Mouse (Mus musculus) kidney, postnatal 0 days (tissue): ENCODE results near the gene Elmo1. TPM values are rescaled to one million over a fixed set of nuclear protein-coding genes. Genes with fewer than 3 reads are reported as not detected.
"Not testable (repeated sequence)": the region's sequence is repeated elsewhere in the genome, so short reads cannot be mapped to it uniquely, and the experiment has no call there.

Experiments
- ATAC-seq: fragments of 200-750 bp; cut with Nextera tagmentation; replicated peaks from 2 replicates; pipeline ENCODE4 v1.8.0; 2017; ENCODE audit warnings: low read depth, moderate number of reproducible peaks, moderate TSS enrichment, moderate library complexity; ENCODE audit not compliant: low FRiP score
- DNase-seq: peaks from one replicate; pipeline ENCODE4 v3.0.0-alpha.2; 2016; ENCODE audit warnings: low spot score
- H3K27ac ChIP-seq: fragments of 300-500 bp; sonication (generic); 2 replicates; pipeline ENCODE4 v1.5.1; 2014; ENCODE audit warnings: mild to moderate bottlenecking
- H3K27me3 ChIP-seq: fragments of 300-500 bp; sonication (generic); 2 replicates; pipeline ENCODE4 v1.6.1; 2014; ENCODE audit warnings: low read length, mixed read lengths; ENCODE audit not compliant: insufficient read depth
- H3K36me3 ChIP-seq: fragments of 300-500 bp; sonication (generic); 2 replicates; pipeline ENCODE4 v1.6.1; 2014; ENCODE audit warnings: low read length, mixed read lengths; ENCODE audit not compliant: insufficient read depth
- H3K4me1 ChIP-seq: fragments of 300-500 bp; sonication (generic); replicated peaks from 2 replicates; pipeline ENCODE4 v1.6.1; 2014; ENCODE audit warnings: antibody characterized with exemption, low read length, mixed read lengths; ENCODE audit not compliant: insufficient read depth
- H3K4me2 ChIP-seq: fragments of 300-500 bp; sonication (generic); 2 replicates; pipeline ENCODE4 v1.6.1; 2014; ENCODE audit warnings: mild to moderate bottlenecking, low read length, moderate library complexity, mixed read lengths
- H3K4me3 ChIP-seq: fragments of 300-500 bp; sonication (generic); replicated peaks from 2 replicates; pipeline ENCODE4 v1.5.1; 2014; ENCODE audit warnings: low read depth, low read length
- H3K9ac ChIP-seq: fragments of 300-500 bp; sonication (generic); 2 replicates; pipeline ENCODE4 v1.6.1; 2014; ENCODE audit warnings: low read depth, low read length
- H3K9me3 ChIP-seq: fragments of 300-500 bp; sonication (generic); replicated peaks from 2 replicates; pipeline ENCODE4 v1.6.1; 2016; ENCODE audit warnings: low read length, inconsistent platforms, mixed read lengths
- CTCF ChIP-seq: IDR thresholded peaks from 2 replicates; pipeline ENCODE4 v1.5.1; 2016; ENCODE audit warnings: antibody characterized with exemption, low read depth, mild to moderate bottlenecking, moderate library complexity
- WGBS: fragments of 180-500 bp; shearing (Covaris S2); extraction: QIAGEN DNeasy Blood & Tissue Kit; methylation state at CpG from one replicate; pipeline ENCODE4 v1.1.7; 2014; 5-methylcytosine and 5-hydroxymethylcytosine counted together
- polyA plus RNA-seq: library from polyadenylated mRNA; unstranded; fragments of >200 nt; fragmentation: Nextera tagmentation; extraction: Ambion mirVana; gene quantifications from 2 replicates; pipeline ENCODE4 v1.2.1, GENCODE M21; 2015

Elmo1 gene
- polyA plus RNA-seq, 1 experiment from 2014 or later: 5.1 TPM

GRCm38 (mm10) chr13:20627796-20628195 is 537.4 kb downstream of the Elmo1 start:
- Histone ChIP-seq H3K4me2 (no peak overlapping the region), H3K9ac (no peak overlapping the region), H3K4me3 (no peak overlapping the region), H3K9me3 (no peaks in the 10 kb centered on the region), H3K36me3 (no peaks in the 10 kb centered on the region), H3K27ac (no peak overlapping the region), H3K4me1 (no peaks in the 10 kb centered on the region), H3K27me3 (no peaks in the 10 kb centered on the region)
- WGBS: 90% methylated on average over 6 of the region's 6 CpGs
- ATAC-seq: no peak
- no peak for TF ChIP-seq CTCF
- no peak for DNase-seq

DNA sequence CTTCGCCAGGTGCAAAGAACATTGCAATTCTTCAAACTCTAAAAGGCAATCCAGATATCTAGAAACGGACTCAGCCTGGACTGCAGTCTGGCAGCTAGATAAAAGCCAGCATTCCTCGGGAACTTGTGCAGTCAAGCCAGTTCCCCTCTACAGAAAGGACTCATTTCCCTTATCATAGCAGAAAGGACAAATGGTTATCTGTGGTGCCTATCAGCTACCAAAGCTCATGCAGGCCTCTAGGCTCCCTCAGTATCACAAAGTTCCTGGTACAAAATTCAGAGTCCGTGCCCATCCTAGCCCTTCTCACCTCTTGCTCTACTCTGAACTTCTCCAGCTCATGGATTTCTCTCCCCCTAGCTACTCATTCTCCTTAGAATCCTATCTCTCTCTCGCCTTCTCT is 542.1 kb downstream of the Elmo1 start:
- Histone ChIP-seq H3K4me2 (no peak overlapping the region), H3K4me3 (no peak overlapping the region), H3K36me3 (no peaks in the 10 kb centered on the region), H3K9me3 (no peaks in the 10 kb centered on the region), H3K9ac (no peak overlapping the region), H3K27ac (no peak overlapping the region), H3K27me3 (no peaks in the 10 kb centered on the region), H3K4me1 (no peaks in the 10 kb centered on the region)
- DNase-seq (no peak), ATAC-seq (no peak)
- no peak for TF ChIP-seq CTCF
- WGBS: 69% methylated on average over 5 of the region's 5 CpGs

DNA sequence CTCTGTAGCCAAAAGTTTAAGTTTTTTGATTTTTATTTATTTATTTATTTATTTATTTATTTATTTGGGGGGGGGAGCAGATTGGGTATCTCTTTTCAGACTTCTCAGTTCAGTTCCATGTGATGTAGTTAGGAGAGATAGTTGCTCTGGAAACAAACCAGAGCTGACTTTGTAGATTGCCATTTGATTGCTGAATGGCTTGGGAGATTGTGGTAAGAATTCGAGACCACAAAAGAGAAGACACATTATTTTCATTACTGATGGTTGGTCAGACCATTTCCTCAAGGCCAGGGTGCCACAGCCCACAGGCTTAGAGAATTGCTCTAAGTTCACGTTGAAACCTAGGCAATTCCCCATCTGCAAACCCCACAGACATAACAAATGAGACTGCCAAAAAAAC is 544.3 kb downstream of the Elmo1 start:
- ATAC-seq, H3K27me3 ChIP-seq, H3K4me2 ChIP-seq, H3K9ac ChIP-seq, H3K4me1 ChIP-seq, H3K36me3 ChIP-seq, DNase-seq, H3K9me3 ChIP-seq, H3K27ac ChIP-seq, H3K4me3 ChIP-seq: not testable (repeated sequence)
- 71% methylated on average over 1 of the region's 2 CpGs for WGBS

- Histone ChIP-seq H3K4me3 (no peak overlapping the region), H3K4me2 (no peak overlapping the region), H3K36me3 (no peaks in the 10 kb centered on the region), H3K4me1 (no peaks in the 10 kb centered on the region), H3K27ac (no peak overlapping the region), H3K9ac (no peak overlapping the region), H3K27me3 (no peaks in the 10 kb centered on the region), H3K9me3 (no peaks in the 10 kb centered on the region)
- WGBS: 66% methylated on average over 2 of the region's 2 CpGs
- DNase-seq (no peak), ATAC-seq (no peak)
- no peak for TF ChIP-seq CTCF
Measured at GRCm38 (mm10) chr13:20635646-20636045, 545.2 kb downstream of the Elmo1 start.
